Mouse (Mus musculus) MN1 (cell line): Measurements from ENCODE around the gene Coro2a.
A peak's percentile ranks its signal among the peaks of the same experiment; 100 is the strongest.
"Not testable (repeated sequence)": the region's sequence is repeated elsewhere in the genome, so short reads cannot be mapped to it uniquely, and the experiment has no call there.

Experiments
- DNase-seq: peaks from one replicate; pipeline ENCODE4 v3.0.0-alpha.2; 2016; ENCODE audit warnings: low spot score

Gene Coro2a

GRCm38 (mm10) chr4:46613618-46614017 lies 11.6 kb upstream of the Coro2a start:
- no peak for DNase-seq

DNA sequence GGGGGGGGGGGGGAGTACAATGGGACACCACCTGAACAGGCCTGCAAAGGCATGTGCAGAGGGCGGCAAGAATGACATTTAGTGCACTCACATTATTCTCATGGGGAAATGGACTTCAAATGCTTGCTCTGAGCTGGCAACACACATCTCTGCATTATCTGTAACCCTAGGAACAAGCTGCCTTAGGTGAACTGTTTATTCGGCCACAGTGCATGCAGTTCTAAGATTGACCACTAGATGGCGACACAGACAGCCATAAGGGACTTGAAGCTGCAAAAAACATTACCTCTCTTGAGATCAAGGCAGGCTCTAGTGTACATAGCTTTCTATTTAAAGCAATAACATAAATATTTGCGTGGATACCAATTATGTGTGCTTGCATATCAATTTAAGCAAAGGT lies 9.2 kb upstream of the Coro2a start:
- DNase-seq = peak; percentile 81

DNA sequence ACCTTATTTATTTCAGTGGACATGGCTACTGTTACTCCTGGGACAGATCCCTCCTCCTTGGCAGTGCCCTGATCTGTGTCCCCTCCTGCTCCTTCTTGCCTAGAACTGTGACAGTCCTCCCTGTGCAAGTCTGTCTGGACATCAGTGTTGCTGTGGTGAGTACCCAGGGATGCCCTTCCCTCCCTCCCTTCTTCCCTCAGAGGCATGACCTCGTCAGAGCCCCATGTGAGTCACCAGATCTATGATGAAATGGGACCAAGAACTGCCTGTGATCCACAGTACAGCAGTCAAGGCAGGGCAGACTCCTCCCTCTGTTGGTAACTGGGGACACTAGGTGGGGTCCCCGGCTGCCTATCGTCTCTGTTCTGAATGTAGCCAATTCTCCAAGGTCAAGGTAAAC lies 5.6 kb upstream of the Coro2a start:
- peak; percentile 7 for DNase-seq

DNA sequence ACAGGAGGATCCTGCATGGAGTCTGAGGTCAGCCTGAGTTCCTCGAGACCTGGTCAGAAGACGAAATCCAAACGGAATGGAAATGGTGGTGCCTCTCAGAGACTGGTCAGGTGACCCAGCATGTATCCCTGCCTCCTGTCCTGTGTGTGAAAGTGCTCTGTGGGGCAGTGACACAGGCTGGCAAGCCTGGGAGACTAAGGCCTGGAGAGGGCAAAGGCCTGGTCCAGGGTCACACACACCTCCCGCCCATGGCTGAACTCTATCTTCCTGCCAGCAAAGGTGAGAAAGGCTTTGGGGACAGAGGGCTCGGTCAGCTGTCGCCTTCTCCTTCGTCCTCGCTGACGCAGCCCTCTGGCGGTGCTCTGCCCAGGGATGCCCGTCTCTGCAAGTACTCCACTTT lies 3.4 kb upstream of the Coro2a start:
- DNase-seq = no peak

- no peak for DNase-seq
Measured at GRCm38 (mm10) chr4:46602704-46603103, 702 bp upstream of the Coro2a start.

GRCm38 (mm10) chr4:46601258-46601843 lies 651 bp downstream of the Coro2a start:
- peak; percentile 56 for DNase-seq

GRCm38 (mm10) chr4:46600473-46601257 lies 1.3 kb downstream of the Coro2a start:
- no peak for DNase-seq

GRCm38 (mm10) chr4:46599609-46600008 lies 2.4 kb downstream of the Coro2a start:
- not testable (repeated sequence) for DNase-seq

GRCm38 (mm10) chr4:46598981-46599380 lies 3.0 kb downstream of the Coro2a start:
- no peak for DNase-seq

- DNase-seq = no peak
Measured at GRCm38 (mm10) chr4:46598111-46598510, 3.9 kb downstream of the Coro2a start.

- DNase-seq = no peak
Measured at GRCm38 (mm10) chr4:46597286-46597961, 4.6 kb downstream of the Coro2a start.

GRCm38 (mm10) chr4:46596398-46596797 lies 5.6 kb downstream of the Coro2a start:
- DNase-seq = no peak

- no peak for DNase-seq
Measured at GRCm38 (mm10) chr4:46594131-46594530, 7.9 kb downstream of the Coro2a start.

DNA sequence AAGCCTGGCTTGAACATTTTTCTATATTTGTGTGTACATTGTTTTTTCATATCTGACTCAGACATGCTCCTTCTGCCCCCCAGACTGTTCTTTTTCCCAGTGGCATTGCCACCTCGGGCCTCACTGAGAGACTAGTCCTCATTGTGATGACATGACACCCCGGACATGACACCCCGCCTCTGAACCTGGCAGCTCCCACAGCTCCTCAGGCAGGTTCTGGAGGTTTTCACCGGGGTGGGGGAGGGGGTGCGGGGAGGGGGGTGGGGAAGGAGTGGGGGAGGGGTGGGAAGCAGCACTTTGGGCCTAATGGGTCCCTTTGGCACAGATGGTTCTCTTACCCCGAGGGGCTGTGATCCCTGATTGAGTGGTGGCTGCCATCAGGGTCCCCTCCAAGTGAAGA lies 8.5 kb downstream of the Coro2a start:
- DNase-seq = no peak

DNA sequence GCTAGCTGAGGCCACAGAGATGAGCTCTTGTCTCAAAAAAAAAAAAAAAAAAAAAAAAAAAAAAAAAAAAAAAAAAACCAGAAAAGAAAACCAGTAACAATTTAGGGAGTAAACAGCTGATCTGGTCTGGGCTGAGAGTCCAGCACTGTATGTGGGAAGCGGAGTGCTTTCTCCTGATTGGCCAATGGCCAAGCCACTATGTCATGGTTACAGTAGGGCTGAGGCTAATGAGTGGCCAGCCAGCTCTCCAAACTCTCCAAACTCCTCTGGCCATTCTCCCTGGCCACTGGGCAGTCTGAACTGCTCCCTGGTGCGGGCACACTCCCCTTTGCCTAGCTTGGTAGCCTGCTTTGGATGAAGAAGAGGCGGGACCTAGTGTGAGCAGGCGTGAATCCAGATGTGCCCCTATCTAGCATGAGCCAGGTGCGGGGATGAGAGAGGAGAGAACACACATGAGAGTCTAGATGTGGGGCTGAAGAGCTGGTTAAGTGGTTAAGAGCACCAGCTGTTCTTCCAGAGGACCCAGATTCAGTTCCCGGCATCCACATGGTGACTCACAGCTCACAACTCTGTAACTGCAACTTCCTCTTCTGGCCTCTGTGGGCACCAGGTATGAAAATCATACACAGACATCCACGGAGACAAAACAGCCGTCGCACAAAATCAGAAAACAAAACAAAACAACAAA lies 10.0 kb downstream of the Coro2a start:
- peak; percentile 55 for DNase-seq

- DNase-seq = no peak
Measured at GRCm38 (mm10) chr4:46590810-46591209, 11.2 kb downstream of the Coro2a start.

- no peak for DNase-seq
Measured at GRCm38 (mm10) chr4:46589946-46590684, 11.9 kb downstream of the Coro2a start.

GRCm38 (mm10) chr4:46589151-46589550 lies 12.9 kb downstream of the Coro2a start:
- DNase-seq = no peak

- DNase-seq = no peak
Measured at GRCm38 (mm10) chr4:46586473-46586872, 15.5 kb downstream of the Coro2a start.

DNA sequence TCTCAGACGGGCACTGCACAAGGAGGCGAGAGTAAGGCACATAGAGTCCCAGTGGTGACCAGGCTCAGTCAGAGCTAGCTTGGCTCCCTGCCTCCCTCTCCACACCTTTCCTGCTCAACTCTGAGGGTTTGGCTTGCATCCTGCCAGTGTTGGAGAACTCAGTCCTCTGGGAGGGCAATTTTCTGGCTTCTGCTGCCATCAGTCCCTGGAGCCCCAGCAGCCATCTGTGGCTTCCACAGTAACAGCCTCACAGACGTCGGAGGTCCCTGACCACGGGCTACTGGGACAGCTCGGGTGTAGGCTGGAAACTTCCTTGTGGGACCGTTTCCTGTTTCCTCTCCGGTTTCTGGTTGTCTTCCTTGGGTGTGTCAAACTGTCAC lies 16.2 kb downstream of the Coro2a start:
- no peak for DNase-seq

- DNase-seq = no peak
Measured at GRCm38 (mm10) chr4:46585041-46585810, 16.8 kb downstream of the Coro2a start.
